Mouse (Mus musculus) embryonic fibroblast, embryonic 13.5 days (primary cell): ENCODE data around the gene Atp6ap1. TPM values are rescaled to one million over a fixed set of nuclear protein-coding genes. Genes with fewer than 3 reads are reported as not detected.

Source experiments
- H3K27ac ChIP-seq: 2 replicates; pipeline ENCODE4 v1.5.1; 2012; ENCODE audit warnings: low read length, control low read depth, inconsistent platforms; ENCODE audit not compliant: insufficient read depth
- H3K4me1 ChIP-seq: 2 replicates; pipeline ENCODE4 v1.6.1; 2011; ENCODE audit warnings: low read length; ENCODE audit not compliant: control insufficient read depth, insufficient read depth
- H3K4me3 ChIP-seq: 2 replicates; pipeline ENCODE4 v1.5.1; 2011; ENCODE audit warnings: mild to moderate bottlenecking, control low read depth, low read length; ENCODE audit not compliant: insufficient read depth
- CTCF ChIP-seq: IDR thresholded peaks from 2 replicates; pipeline ENCODE4 v1.5.1; 2011; ENCODE audit warnings: mild to moderate bottlenecking, control low read depth, low read length, moderate library complexity, borderline replicate concordance; ENCODE audit not compliant: insufficient read depth
- POLR2A ChIP-seq: IDR thresholded peaks from 2 replicates; pipeline ENCODE4 v1.6.1; 2011; ENCODE audit warnings: low read depth, mild to moderate bottlenecking, control low read depth, low read length, moderate library complexity
- polyA plus RNA-seq: library from polyadenylated mRNA; stranded (reverse); fragments of >200 nt; gene quantifications from 2 replicates; pipeline ENCODE4 v1.2.4, GENCODE M21; 2011; ENCODE audit warnings: low read depth; ENCODE audit not compliant: missing spikeins, insufficient read length

Gene Atp6ap1
- polyA plus RNA-seq, result 290 and 334 TPM in 2 replicates

- no peaks in the 10 kb centered on the region; the same call in 1 of the 2 replicates for H3K4me1 ChIP-seq
- H3K4me3 ChIP-seq, result peak within 1 kb of the TSS; percentile 73
- TF ChIP-seq POLR2A (peak; percentile 93), CTCF (no peak)
- peak within 1 kb of the TSS; percentile 41 for H3K27ac ChIP-seq
Measured at GRCm38 (mm10) chrX:74296538-74297448, at the start of gene Atp6ap1. Gene Atp6ap1, plus strand, starts transcription at chrX:74297097.

- TF ChIP-seq CTCF, result no peak
- TF ChIP-seq POLR2A, result no peak
- peak overlapping the region; percentile 93 for H3K27ac ChIP-seq
- peak overlapping the region; percentile 69 for H3K4me3 ChIP-seq
- H3K4me1 ChIP-seq, result peaks cover 6% of the 10 kb centered on the region; the same call in 1 of the 2 replicates
Measured at GRCm38 (mm10) chrX:74248651-74249050, 48.2 kb upstream of the Atp6ap1 start.

GRCm38 (mm10) chrX:74249615-74250014, 47.3 kb upstream of the Atp6ap1 start, which contains the start of gene Flna:
Gene Flna, minus strand, starts transcription at chrX:74249820.
- Histone ChIP-seq H3K4me3 (peak within 1 kb of the TSS; percentile 69), H3K4me1 (peaks cover 6% of the 10 kb centered on the region; the same call in 1 of the 2 replicates), H3K27ac (peak within 1 kb of the TSS; percentile 93)
- TF ChIP-seq POLR2A, result no peak
- TF ChIP-seq CTCF, result no peak

- TF ChIP-seq POLR2A (peak; percentile 74), CTCF (no peak)
- peaks cover 6% of the 10 kb centered on the region; the same call in 1 of the 2 replicates for H3K4me1 ChIP-seq
- H3K4me3 ChIP-seq, result peak within 1 kb of the TSS; percentile 86
- H3K27ac ChIP-seq, result peak within 1 kb of the TSS; percentile 92
Measured at GRCm38 (mm10) chrX:74254153-74254887, 42.6 kb upstream of the Atp6ap1 start, which contains the start of gene Emd. Gene Emd, plus strand, starts transcription at chrX:74254687.

- Histone ChIP-seq H3K4me3 (peak overlapping the region; percentile 86), H3K4me1 (peaks cover 5% of the 10 kb centered on the region; the same call in 1 of the 2 replicates), H3K27ac (peak overlapping the region; percentile 92)
- TF ChIP-seq POLR2A (no peak), CTCF (no peak)
Measured at GRCm38 (mm10) chrX:74254888-74255565, 41.9 kb upstream of the Atp6ap1 start.

- TF ChIP-seq CTCF (no peak), POLR2A (no peak)
- H3K27ac ChIP-seq, result no peak overlapping the region
- H3K4me3 ChIP-seq, result no peak overlapping the region
- H3K4me1 ChIP-seq, result no peaks in the 10 kb centered on the region
Measured at GRCm38 (mm10) chrX:74257746-74258145, 39.2 kb upstream of the Atp6ap1 start.

- 0 out of 2 replicates have a peak, but pooled peaks cover 2% of the 10 kb centered on the region for H3K4me1 ChIP-seq
- TF ChIP-seq CTCF, result no peak
- TF ChIP-seq POLR2A, result peak; percentile 17
- H3K27ac ChIP-seq, result peak overlapping the region; percentile 99
- H3K4me3 ChIP-seq, result peak overlapping the region; percentile 9; the same call in 1 of the 2 replicates
Measured at GRCm38 (mm10) chrX:74269736-74270061, 27.2 kb upstream of the Atp6ap1 start.

GRCm38 (mm10) chrX:74270062-74270901, 26.6 kb upstream of the Atp6ap1 start, which contains the start of gene Rpl10:
Gene Rpl10, plus strand, starts transcription at chrX:74270812.
- H3K27ac ChIP-seq, result peak within 1 kb of the TSS; percentile 99
- peak within 1 kb of the TSS; percentile 66 for H3K4me3 ChIP-seq
- 0 out of 2 replicates have a peak, but pooled peaks cover 2% of the 10 kb centered on the region for H3K4me1 ChIP-seq
- TF ChIP-seq CTCF (no peak), POLR2A (peak; percentile 96)
